Mouse (Mus musculus) ES-CJ7 (cell line): ENCODE results near the gene Dock4.
"Not testable (repeated sequence)": the region's sequence is repeated elsewhere in the genome, so short reads cannot be mapped to it uniquely, and the experiment has no call there.

Experiments used
- DNase-seq: peaks from one replicate; pipeline ENCODE4 v3.0.0; 2011; ENCODE audit warnings: low read depth, low spot score

Dock4 gene

GRCm38 (mm10) chr12:40818046-40818708 is 372.4 kb downstream of the Dock4 start:
- no peak for DNase-seq

- DNase-seq = no peak
Observed at GRCm38 (mm10) chr12:40823631-40824030, 377.9 kb downstream of the Dock4 start.

GRCm38 (mm10) chr12:40824251-40824650 is 378.5 kb downstream of the Dock4 start:
- DNase-seq = no peak

GRCm38 (mm10) chr12:40825935-40826460 is 380.2 kb downstream of the Dock4 start:
- DNase-seq = no peak

GRCm38 (mm10) chr12:40826491-40826890 is 380.7 kb downstream of the Dock4 start:
- DNase-seq = no peak

- DNase-seq = no peak
Observed at GRCm38 (mm10) chr12:40828025-40828424, 382.3 kb downstream of the Dock4 start.

GRCm38 (mm10) chr12:40829269-40829668 is 383.5 kb downstream of the Dock4 start:
- DNase-seq = no peak

GRCm38 (mm10) chr12:40832157-40832556 is 386.4 kb downstream of the Dock4 start:
- peak; percentile 65 for DNase-seq

- peak; percentile 83 for DNase-seq
Observed at GRCm38 (mm10) chr12:40836924-40837323, 391.2 kb downstream of the Dock4 start.

- peak; percentile 68 for DNase-seq
Observed at GRCm38 (mm10) chr12:40837597-40838337, 392.0 kb downstream of the Dock4 start.

- DNase-seq = no peak
Observed at GRCm38 (mm10) chr12:40838338-40838695, 392.6 kb downstream of the Dock4 start.

- DNase-seq = no peak
Observed at GRCm38 (mm10) chr12:40838940-40839339, 393.2 kb downstream of the Dock4 start.

- no peak for DNase-seq
Observed at GRCm38 (mm10) chr12:40839817-40840216, 394.1 kb downstream of the Dock4 start.

GRCm38 (mm10) chr12:40842251-40842988 is 396.7 kb downstream of the Dock4 start:
- peak; percentile 50 for DNase-seq

GRCm38 (mm10) chr12:40842991-40843390 is 397.2 kb downstream of the Dock4 start:
- no peak for DNase-seq

GRCm38 (mm10) chr12:40843474-40844080 is 397.8 kb downstream of the Dock4 start:
- no peak for DNase-seq

GRCm38 (mm10) chr12:40844324-40844723 is 398.6 kb downstream of the Dock4 start:
- no peak for DNase-seq

- no peak for DNase-seq
Observed at GRCm38 (mm10) chr12:40854705-40855367, 409.1 kb downstream of the Dock4 start.

GRCm38 (mm10) chr12:40857466-40857865 is 411.7 kb downstream of the Dock4 start:
- DNase-seq = peak; percentile 81

- DNase-seq = not testable (repeated sequence)
Observed at GRCm38 (mm10) chr12:40858763-40859162, 413.0 kb downstream of the Dock4 start.

- DNase-seq = no peak
Observed at GRCm38 (mm10) chr12:40870387-40870786, 424.6 kb downstream of the Dock4 start.
